Mouse (Mus musculus): ENCODE results near the gene 4930503B20Rik.

DNA sequence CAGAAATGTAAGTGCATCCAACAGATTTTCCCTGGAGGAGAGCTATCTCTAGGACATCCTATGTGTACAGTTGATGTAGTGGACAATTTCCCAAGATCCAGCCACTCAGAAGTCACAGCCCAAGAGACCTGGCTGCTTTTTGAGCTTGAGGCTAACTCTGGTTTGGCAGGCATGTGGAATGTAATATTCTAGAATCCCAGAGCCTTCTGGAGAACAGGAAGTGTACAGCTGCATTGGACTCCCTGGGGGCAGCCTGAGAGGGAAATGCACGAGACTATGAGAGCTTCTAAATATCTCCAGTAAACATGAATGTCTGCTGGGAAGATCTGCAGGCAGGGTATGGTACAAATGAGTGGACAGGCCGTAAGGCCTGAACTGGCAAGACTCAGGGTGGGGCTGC lies 20.0 kb upstream of the 4930503B20Rik start:
- no peak for TF ChIP-seq EP300 (IDR thresholded peaks at IDR 0.05)
- no peak for TF ChIP-seq CTCF (IDR thresholded peaks at IDR 0.05)

Data from lung, postnatal 0 days (tissue).